In genomic region chr8:34326614-34326965, GRCm38 (mm10) we compare ENCODE assay signal across 9 mouse cellular contexts.
DNase-seq lines count a peak whose midpoint lies in the region; ATAC-seq and TF ChIP-seq lines count a peak whose summit lies in the region.
"Had no signal": no experiment of that assay in that cellular context is flagged by ENCODE, and none has a peak within 500 bp of the region (broad histone marks: within the 10 kb centered on the region; RNA-seq: fewer than 3 reads in every experiment).

No protein-coding gene starts in this region.

- no peak overlapping the region for H3K27ac ChIP-seq in liver, embryonic 12.5 days
- H3K27ac ChIP-seq in liver, postnatal 0 days (ENCODE audit: low read depth) = no peak overlapping the region
- peak overlapping the region; percentile 95 for H3K27ac ChIP-seq in forebrain, embryonic 13.5 days
- H3K27ac ChIP-seq in intestine, embryonic 16.5 days (ENCODE audit: low read length) = no peak overlapping the region
- H3K27ac ChIP-seq in neural tube, embryonic 14.5 days (ENCODE audit: low read depth, low read length) = peak overlapping the region; percentile 88
- H3K27ac ChIP-seq: macrophage had no signal

- H3K27me3 ChIP-seq in liver, embryonic 12.5 days (replicated peaks) = peaks cover 24% of the 10 kb centered on the region
- H3K27me3 ChIP-seq in liver, postnatal 0 days (ENCODE audit: insufficient read depth, low read length) = no peaks in the 10 kb centered on the region
- no peaks in the 10 kb centered on the region for H3K27me3 ChIP-seq in forebrain, embryonic 13.5 days
- H3K27me3 ChIP-seq in intestine, embryonic 16.5 days (replicated peaks; ENCODE audit: control insufficient read depth, insufficient read depth, low read length) = no peaks in the 10 kb centered on the region
- no peaks in the 10 kb centered on the region for H3K27me3 ChIP-seq in neural tube, embryonic 14.5 days (ENCODE audit: control insufficient read depth, insufficient read depth, low read length)

- DNase-seq in liver, postnatal 0 days = no peak
- DNase-seq in ovary, postnatal 10 days (ENCODE audit: low spot score) = no peak
- DNase-seq in right cerebral cortex, postnatal 36 days (ENCODE audit: low spot score in 2 of 2) = no peak
- no peak for DNase-seq in testis, postnatal 14 days (ENCODE audit: low spot score)

- no peaks in the 10 kb centered on the region for H3K9me3 ChIP-seq in liver, embryonic 12.5 days (replicated peaks)
- H3K9me3 ChIP-seq in liver, postnatal 0 days (ENCODE audit: low read length) = no peaks in the 10 kb centered on the region
- no peaks in the 10 kb centered on the region for H3K9me3 ChIP-seq in forebrain, embryonic 13.5 days (replicated peaks)
- H3K9me3 ChIP-seq in intestine, embryonic 16.5 days (ENCODE audit: control insufficient read depth, low read length) = no peaks in the 10 kb centered on the region
- no peaks in the 10 kb centered on the region for H3K9me3 ChIP-seq in neural tube, embryonic 14.5 days (ENCODE audit: control insufficient read depth, low read length)

- no peak overlapping the region for H3K9ac ChIP-seq in liver, embryonic 12.5 days
- H3K9ac ChIP-seq in liver, postnatal 0 days (replicated peaks) = no peak overlapping the region
- peak overlapping the region; percentile 56 for H3K9ac ChIP-seq in forebrain, embryonic 13.5 days
- no peak overlapping the region for H3K9ac ChIP-seq in intestine, embryonic 16.5 days (ENCODE audit: low read depth, low read length)
- peak overlapping the region; percentile 3; the same call in 1 of the 2 replicates for H3K9ac ChIP-seq in neural tube, embryonic 14.5 days (replicated peaks; ENCODE audit: low read depth, low read length)

- TF ChIP-seq CTCF in liver, postnatal 0 days (IDR thresholded peaks at IDR 0.05; ENCODE audit: low read depth) = no peak

- TF ChIP-seq EP300 in liver, postnatal 0 days (IDR thresholded peaks at IDR 0.05; ENCODE audit: low read depth) = no peak

- H3K4me2 ChIP-seq in liver, embryonic 12.5 days = peak overlapping the region; percentile 37
- H3K4me2 ChIP-seq in liver, postnatal 0 days (ENCODE audit: low read depth, low read length) = no peak overlapping the region
- H3K4me2 ChIP-seq in forebrain, embryonic 13.5 days = peak overlapping the region; percentile 68
- peak overlapping the region; percentile 39 for H3K4me2 ChIP-seq in intestine, embryonic 16.5 days (ENCODE audit: low read depth, low read length)
- peak overlapping the region; percentile 57 for H3K4me2 ChIP-seq in neural tube, embryonic 14.5 days (ENCODE audit: low read depth, low read length)

- 18% methylated on average over 15 of the region's 15 CpGs for WGBS in liver, embryonic 12.5 days (ENCODE audit: insufficient replicate concordance)
- 23% methylated on average over 15 of the region's 15 CpGs for WGBS in liver, postnatal 0 days (ENCODE audit: insufficient replicate concordance)
- 5% methylated on average over 15 of the region's 15 CpGs for WGBS in forebrain, embryonic 13.5 days
- 18% methylated on average over 15 of the region's 15 CpGs for WGBS in intestine, embryonic 16.5 days
- 6% methylated on average over 15 of the region's 15 CpGs for WGBS in neural tube, embryonic 14.5 days

- H3K4me1 ChIP-seq in liver, embryonic 12.5 days = 0 out of 2 replicates have a peak, but pooled peaks cover 4% of the 10 kb centered on the region
- no peaks in the 10 kb centered on the region for H3K4me1 ChIP-seq in liver, postnatal 0 days (ENCODE audit: insufficient read depth)
- H3K4me1 ChIP-seq in forebrain, embryonic 13.5 days = peaks cover 39% of the 10 kb centered on the region
- peaks cover 4% of the 10 kb centered on the region; the same call in 1 of the 2 replicates for H3K4me1 ChIP-seq in intestine, embryonic 16.5 days (ENCODE audit: control insufficient read depth, insufficient read depth, low read length)
- H3K4me1 ChIP-seq in neural tube, embryonic 14.5 days (ENCODE audit: control insufficient read depth, insufficient read depth, low read length) = peaks cover 18% of the 10 kb centered on the region

- no peak for ATAC-seq in liver, embryonic 12.5 days
- ATAC-seq in liver, postnatal 0 days = no peak
- ATAC-seq in forebrain, embryonic 13.5 days = peak; percentile 19
- ATAC-seq in intestine, embryonic 16.5 days = no peak
- peak; percentile 19; the same call in 1 of the 2 replicates for ATAC-seq in neural tube, embryonic 14.5 days (ENCODE audit: low read depth)

- H3K4me3 ChIP-seq in liver, embryonic 12.5 days = no peak overlapping the region
- H3K4me3 ChIP-seq in liver, postnatal 0 days (ENCODE audit: low read depth, low read length) = no peak overlapping the region
- H3K4me3 ChIP-seq in forebrain, embryonic 13.5 days = peak overlapping the region; percentile 33
- peak overlapping the region; percentile 18 for H3K4me3 ChIP-seq in intestine, embryonic 16.5 days (ENCODE audit: low read length)
- H3K4me3 ChIP-seq in neural tube, embryonic 14.5 days (ENCODE audit: low read depth, low read length) = peak overlapping the region; percentile 8; the same call in 1 of the 2 replicates

- H3K36me3 ChIP-seq in liver, embryonic 12.5 days = no peaks in the 10 kb centered on the region
- no peaks in the 10 kb centered on the region for H3K36me3 ChIP-seq in liver, postnatal 0 days (replicated peaks; ENCODE audit: insufficient read depth, low read length)
- H3K36me3 ChIP-seq in forebrain, embryonic 13.5 days (ENCODE audit: poor library complexity, severe bottlenecking) = no peaks in the 10 kb centered on the region
- H3K36me3 ChIP-seq in intestine, embryonic 16.5 days (ENCODE audit: control insufficient read depth, insufficient read depth, low read length) = no peaks in the 10 kb centered on the region
- H3K36me3 ChIP-seq in neural tube, embryonic 14.5 days (ENCODE audit: control insufficient read depth, insufficient read depth, low read length) = no peaks in the 10 kb centered on the region

Comparison
In these comparisons a context has a peak if more than half of its experiments do, and no peak if none do; other contexts are left out.
1. ATAC-seq: peak in forebrain, embryonic 13.5 days (single experiment) and neural tube, embryonic 14.5 days (single experiment); none in liver, embryonic 12.5 days (single experiment), liver, postnatal 0 days (single experiment) and intestine, embryonic 16.5 days (single experiment).
2. H3K27ac ChIP-seq: peak in forebrain, embryonic 13.5 days (single experiment) and neural tube, embryonic 14.5 days (single experiment); none in liver, embryonic 12.5 days (single experiment), liver, postnatal 0 days (single experiment) and intestine, embryonic 16.5 days (single experiment).
3. H3K4me3 ChIP-seq: peak in forebrain, embryonic 13.5 days (single experiment), intestine, embryonic 16.5 days (single experiment) and neural tube, embryonic 14.5 days (single experiment); none in liver, embryonic 12.5 days (single experiment) and liver, postnatal 0 days (single experiment).
4. H3K9ac ChIP-seq: peak in forebrain, embryonic 13.5 days (single experiment) and neural tube, embryonic 14.5 days (single experiment); none in liver, embryonic 12.5 days (single experiment), liver, postnatal 0 days (single experiment) and intestine, embryonic 16.5 days (single experiment).